Mouse (Mus musculus): ENCODE measurements around the gene Gm17584.
"Not testable (repeated sequence)": the region's sequence is repeated elsewhere in the genome, so short reads cannot be mapped to it uniquely, and the experiment has no call there.

Gm17584 gene

GRCm38 (mm10) chrX:124500263-124500662 is at the start of gene Gm17584:
Gene Gm17584 (plus strand): TSS chrX:124500563.
- DNase-seq, result not testable (repeated sequence)

Measured in cerebellum, postnatal 10 days (tissue).